Mouse (Mus musculus) midbrain, postnatal 0 days (tissue): ENCODE results near the gene Olfr1118. TPM values are rescaled to one million over a fixed set of nuclear protein-coding genes. Genes with fewer than 3 reads are reported as not detected.
"Not testable (repeated sequence)": the region's sequence is repeated elsewhere in the genome, so short reads cannot be mapped to it uniquely, and the experiment has no call there.

Source experiments
- ATAC-seq: fragments of 200-750 bp; cut with Nextera tagmentation; 2 replicates; pipeline ENCODE4 v1.8.0; 2017; ENCODE audit warnings: moderate number of reproducible peaks, mild to moderate bottlenecking, moderate TSS enrichment, moderate library complexity; ENCODE audit not compliant: low FRiP score
- DNase-seq: peaks from one replicate; pipeline ENCODE4 v3.0.0-alpha.2; 2015; ENCODE audit warnings: low spot score
- H3K27ac ChIP-seq: fragments of 300-500 bp; sonication (generic); 2 replicates; pipeline ENCODE4 v1.5.1; 2014; ENCODE audit warnings: low read depth, mild to moderate bottlenecking, low read length, mixed read lengths
- H3K27me3 ChIP-seq: fragments of 300-500 bp; sonication (generic); 2 replicates; pipeline ENCODE4 v1.6.1; 2014; ENCODE audit warnings: low read length, control low read depth, mixed read lengths; ENCODE audit not compliant: insufficient read depth
- H3K36me3 ChIP-seq: fragments of 300-500 bp; sonication (generic); 2 replicates; pipeline ENCODE4 v1.6.1; 2014; ENCODE audit warnings: low read length, control low read depth, mixed read lengths; ENCODE audit not compliant: insufficient read depth
- H3K4me1 ChIP-seq: fragments of 300-500 bp; sonication (generic); 2 replicates; pipeline ENCODE4 v1.6.1; 2014; ENCODE audit warnings: mild to moderate bottlenecking, control low read depth, antibody characterized with exemption, low read length, mixed read lengths; ENCODE audit not compliant: insufficient read depth
- H3K4me2 ChIP-seq: fragments of 300-500 bp; sonication (generic); 2 replicates; pipeline ENCODE4 v1.6.1; 2014; ENCODE audit warnings: low read depth, mild to moderate bottlenecking, low read length, mixed read lengths; ENCODE audit not compliant: poor library complexity, severe bottlenecking
- H3K4me3 ChIP-seq: fragments of 300-500 bp; sonication (generic); 2 replicates; pipeline ENCODE4 v1.5.1; 2014; ENCODE audit warnings: low read depth, mild to moderate bottlenecking, low read length, moderate library complexity
- H3K9ac ChIP-seq: fragments of 300-500 bp; sonication (generic); replicated peaks from 2 replicates; pipeline ENCODE4 v1.6.1; 2014; ENCODE audit warnings: mild to moderate bottlenecking, low read length, moderate library complexity, mixed read lengths; ENCODE audit not compliant: poor library complexity, severe bottlenecking
- H3K9me3 ChIP-seq: fragments of 300-500 bp; sonication (generic); 2 replicates; pipeline ENCODE4 v1.6.1; 2016; ENCODE audit warnings: low read length, control low read depth
- CTCF ChIP-seq: IDR thresholded peaks from 2 replicates; pipeline ENCODE4 v1.5.1; 2016; ENCODE audit warnings: antibody characterized with exemption, mild to moderate bottlenecking
- WGBS: fragments of 180-500 bp; shearing (Covaris S2); extraction: QIAGEN DNeasy Blood & Tissue Kit; methylation state at CpG from one replicate; pipeline ENCODE4 v1.1.7; 2014; 5-methylcytosine and 5-hydroxymethylcytosine counted together
- polyA plus RNA-seq: library from polyadenylated mRNA; unstranded; fragments of >200 nt; fragmentation: Nextera tagmentation; extraction: Ambion mirVana; gene quantifications from 2 replicates; pipeline ENCODE4 v1.2.1, GENCODE M21; 2015
- total RNA-seq: library from RNA; depleted of rRNA; stranded (reverse); fragments of >200 nt; gene quantifications from 2 replicates; pipeline ENCODE4 v1.2.3, GENCODE M21; 2014; rRNA removed

Gene Olfr1118
- total RNA-seq (not detected in 2 replicates), polyA plus RNA-seq (not detected in 2 replicates)

DNA sequence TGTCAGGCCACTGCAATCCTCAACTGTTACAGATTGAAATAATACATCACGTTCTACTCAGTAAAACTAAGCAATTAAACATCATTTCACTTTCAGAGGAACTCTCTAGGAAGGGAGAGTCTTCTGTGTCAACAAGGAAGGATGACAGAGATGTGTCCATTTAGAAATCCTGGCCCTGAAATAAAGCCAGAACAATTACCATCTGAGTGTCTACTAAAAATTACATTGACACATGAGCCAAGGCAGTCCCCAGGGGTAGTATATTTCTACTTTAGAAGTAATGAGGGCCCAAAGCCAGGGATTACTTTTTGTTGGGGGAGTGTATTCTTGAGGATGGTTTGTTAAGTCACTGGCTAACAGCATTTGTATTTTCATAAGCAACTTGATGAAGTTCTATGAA is at the start of gene Olfr1118:
Gene Olfr1118, plus strand, starts transcription at position 301 of the 400 bp plus-strand sequence.
- TF ChIP-seq CTCF, result no peak
- no peaks in the 10 kb centered on the region for H3K9me3 ChIP-seq
- 63% methylated on average over 1 of the region's 1 CpGs for WGBS

DNA sequence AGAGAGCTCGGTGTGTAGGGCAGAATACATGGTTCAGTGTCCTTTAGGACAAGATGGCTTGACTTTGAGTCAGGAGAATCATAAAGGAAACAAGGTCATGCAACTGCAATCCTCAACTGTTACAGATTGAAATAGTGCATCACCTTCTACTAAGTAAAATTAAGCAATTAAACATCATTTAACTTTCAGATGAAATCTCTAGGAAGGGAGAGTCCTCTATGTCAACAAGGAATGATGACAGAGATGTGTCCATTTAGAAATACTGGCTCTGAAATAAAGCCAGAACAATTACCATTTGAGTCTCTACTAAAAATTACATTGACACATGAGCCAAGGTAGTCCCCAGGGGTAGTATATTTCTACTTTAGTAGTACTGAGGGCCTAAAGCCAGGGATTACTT is 40.1 kb upstream of the Olfr1118 start, which contains the start of gene Olfr1116:
Gene Olfr1116, plus strand, starts transcription at position 301 of the 400 bp plus-strand sequence.
- Histone ChIP-seq H3K4me2 (no peak within 1 kb of the TSS), H3K27me3 (no peaks in the 10 kb centered on the region), H3K9me3 (no peaks in the 10 kb centered on the region), H3K36me3 (no peaks in the 10 kb centered on the region), H3K9ac (no peak within 1 kb of the TSS), H3K27ac (no peak within 1 kb of the TSS), H3K4me3 (no peak within 1 kb of the TSS), H3K4me1 (no peaks in the 10 kb centered on the region)
- TF ChIP-seq CTCF, result no peak
- 90% methylated on average over 1 of the region's 1 CpGs for WGBS
- ATAC-seq, result no peak
- DNase-seq, result no peak

More for the DNA sequence above, at the start of gene Olfr1118:
- no peak within 1 kb of the TSS for H3K9ac ChIP-seq
- H3K4me3 ChIP-seq, result no peak within 1 kb of the TSS
- no peak within 1 kb of the TSS for H3K27ac ChIP-seq
- no peaks in the 10 kb centered on the region for H3K4me1 ChIP-seq
- H3K27me3 ChIP-seq, result no peaks in the 10 kb centered on the region
- DNase-seq (no peak), ATAC-seq (no peak)
- no peak within 1 kb of the TSS for H3K4me2 ChIP-seq
- H3K36me3 ChIP-seq, result no peaks in the 10 kb centered on the region

DNA sequence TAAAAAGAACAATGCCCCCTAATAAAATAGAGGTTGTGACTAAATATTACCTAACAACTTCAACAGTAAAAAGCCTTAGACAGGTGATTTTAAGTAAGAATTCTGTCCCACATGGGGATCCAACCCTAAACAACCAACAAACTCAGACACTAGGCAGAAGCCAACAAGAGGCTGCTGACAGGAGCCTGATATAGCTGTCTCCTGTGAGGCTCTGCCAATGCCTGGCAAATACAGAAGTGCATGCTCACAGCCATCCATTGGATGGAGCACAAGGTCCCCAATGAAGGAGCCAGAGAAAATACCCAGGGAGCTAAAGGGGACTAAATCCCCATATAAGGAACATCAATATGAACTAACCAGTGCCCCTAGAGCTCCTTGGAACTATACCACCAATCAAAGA is 13.4 kb upstream of the Olfr1118 start:
- not testable (repeated sequence) for H3K9ac ChIP-seq, H3K27ac ChIP-seq, H3K4me2 ChIP-seq, H3K9me3 ChIP-seq, H3K4me3 ChIP-seq, H3K27me3 ChIP-seq, ATAC-seq, H3K4me1 ChIP-seq, H3K36me3 ChIP-seq, DNase-seq

DNA sequence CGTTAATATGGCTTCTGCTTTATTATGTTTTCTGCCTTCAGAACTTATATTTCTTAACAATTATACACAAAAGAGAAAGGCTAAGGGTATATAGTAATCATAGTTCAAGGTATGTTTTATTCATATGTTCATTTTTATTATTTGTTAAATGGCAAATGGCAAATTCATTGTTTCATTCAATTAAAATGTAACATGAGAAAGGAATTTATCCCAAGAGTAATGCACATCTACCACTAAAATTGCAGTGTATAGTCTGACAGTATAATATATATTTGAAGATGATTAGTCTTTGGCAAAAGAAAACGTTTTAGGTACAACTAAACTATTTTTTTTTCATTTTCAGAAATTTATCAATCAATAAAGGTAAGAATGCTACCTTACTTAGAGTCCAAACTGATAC is 47.1 kb downstream of the Olfr1118 start, which contains the start of gene Olfr1120:
Gene Olfr1120, plus strand, starts transcription at position 301 of the 400 bp plus-strand sequence.
- H3K27ac ChIP-seq, result no peak within 1 kb of the TSS
- H3K4me2 ChIP-seq, result no peak within 1 kb of the TSS
- no peaks in the 10 kb centered on the region for H3K36me3 ChIP-seq
- TF ChIP-seq CTCF, result no peak
- no peaks in the 10 kb centered on the region for H3K4me1 ChIP-seq
- no peak for DNase-seq
- no peak for ATAC-seq
- H3K9me3 ChIP-seq, result no peaks in the 10 kb centered on the region
- no peaks in the 10 kb centered on the region for H3K27me3 ChIP-seq
- H3K4me3 ChIP-seq, result no peak within 1 kb of the TSS
- 61% methylated on average over 2 of the region's 2 CpGs for WGBS
- no peak within 1 kb of the TSS for H3K9ac ChIP-seq

DNA sequence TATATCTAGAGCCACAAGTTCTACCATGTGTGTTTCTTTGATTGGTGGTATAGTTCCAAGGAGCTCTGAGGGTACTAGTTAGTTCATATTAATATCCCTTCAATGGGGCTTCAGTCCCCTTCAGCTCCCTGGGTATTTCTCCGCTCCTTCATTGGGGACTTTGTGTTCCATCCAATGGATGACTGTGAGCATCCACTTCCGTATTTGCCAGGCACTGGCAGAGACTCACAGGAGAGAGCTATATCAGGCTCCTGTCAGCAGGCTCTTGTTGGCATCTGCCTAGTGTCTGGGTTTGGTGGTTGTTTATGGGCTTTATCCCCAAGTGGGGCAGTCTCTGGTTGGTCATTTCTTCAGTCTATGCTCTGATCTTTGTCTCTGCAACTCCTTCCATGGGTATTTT is 52.7 kb downstream of the Olfr1118 start:
- not testable (repeated sequence) for H3K27me3 ChIP-seq, H3K36me3 ChIP-seq, DNase-seq, H3K9ac ChIP-seq, H3K27ac ChIP-seq, H3K9me3 ChIP-seq, H3K4me1 ChIP-seq, H3K4me2 ChIP-seq, H3K4me3 ChIP-seq, ATAC-seq
- 95% methylated on average over 2 of the region's 2 CpGs for WGBS

Other genes starting within 250 kb of the Olfr1118 start
- gene Olfr1107, start 231.8 kb upstream of the Olfr1118 start, total RNA-seq, result not detected in 2 replicates
- gene Olfr1107, start 231.8 kb upstream of the Olfr1118 start, polyA plus RNA-seq, result not detected in 2 replicates
- gene Olfr1109, start 211.6 kb upstream of the Olfr1118 start, total RNA-seq, result not detected in 2 replicates
- gene Olfr1109, start 211.6 kb upstream of the Olfr1118 start, polyA plus RNA-seq, result not detected in 2 replicates
- gene Olfr259, start 193.0 kb upstream of the Olfr1118 start, total RNA-seq, result not detected in 2 replicates
- not detected in 2 replicates for gene Olfr259, start 193.0 kb upstream of the Olfr1118 start, polyA plus RNA-seq
- gene Olfr1110, start 167.3 kb upstream of the Olfr1118 start, total RNA-seq, result not detected in 2 replicates
- gene Olfr1110, start 167.3 kb upstream of the Olfr1118 start, polyA plus RNA-seq, result not detected in 2 replicates
- not detected in 2 replicates for gene Olfr1111, start 155.0 kb upstream of the Olfr1118 start, total RNA-seq
- gene Olfr1111, start 155.0 kb upstream of the Olfr1118 start, polyA plus RNA-seq, result not detected in 2 replicates
- gene Olfr1112, start 119.8 kb upstream of the Olfr1118 start, total RNA-seq, result not detected in 2 replicates
- not detected in 2 replicates for gene Olfr1112, start 119.8 kb upstream of the Olfr1118 start, polyA plus RNA-seq
- gene Olfr1113, start 98.6 kb upstream of the Olfr1118 start, total RNA-seq, result not detected in 2 replicates
- not detected in 2 replicates for gene Olfr1113, start 98.6 kb upstream of the Olfr1118 start, polyA plus RNA-seq
- gene Olfr1115, start 59.6 kb upstream of the Olfr1118 start, total RNA-seq, result not detected in 2 replicates
- not detected in 2 replicates for gene Olfr1115, start 59.6 kb upstream of the Olfr1118 start, polyA plus RNA-seq
- not detected in 2 replicates for gene Olfr1116, start 40.0 kb upstream of the Olfr1118 start, total RNA-seq
- gene Olfr1116, start 40.0 kb upstream of the Olfr1118 start, polyA plus RNA-seq, result not detected in 2 replicates
- gene Olfr1120, start 47.2 kb downstream of the Olfr1118 start, total RNA-seq, result not detected in 2 replicates
- gene Olfr1120, start 47.2 kb downstream of the Olfr1118 start, polyA plus RNA-seq, result not detected in 2 replicates
- gene Olfr1121, start 62.3 kb downstream of the Olfr1118 start, total RNA-seq, result not detected in 2 replicates
- not detected in 2 replicates for gene Olfr1121, start 62.3 kb downstream of the Olfr1118 start, polyA plus RNA-seq
- not detected in 2 replicates for gene Olfr1122, start 78.3 kb downstream of the Olfr1118 start, total RNA-seq
- gene Olfr1122, start 78.3 kb downstream of the Olfr1118 start, polyA plus RNA-seq, result not detected in 2 replicates
- gene Olfr1123, start 109.1 kb downstream of the Olfr1118 start, total RNA-seq, result not detected in 2 replicates
- gene Olfr1123, start 109.1 kb downstream of the Olfr1118 start, polyA plus RNA-seq, result not detected in 2 replicates
- gene Olfr1124, start 122.7 kb downstream of the Olfr1118 start, total RNA-seq, result not detected in 2 replicates
- 0.10 TPM in 1 of 2 replicates, not detected in the other for gene Olfr1124, start 122.7 kb downstream of the Olfr1118 start, polyA plus RNA-seq
- not detected in 2 replicates for gene Olfr1126, start 146.4 kb downstream of the Olfr1118 start, total RNA-seq
- not detected in 2 replicates for gene Olfr1126, start 146.4 kb downstream of the Olfr1118 start, polyA plus RNA-seq
- not detected in 2 replicates for gene Pramel7, start 189.5 kb downstream of the Olfr1118 start, total RNA-seq
- gene Pramel7, start 189.5 kb downstream of the Olfr1118 start, polyA plus RNA-seq, result not detected in 2 replicates
- gene Pramel6, start 199.0 kb downstream of the Olfr1118 start, total RNA-seq, result not detected in 2 replicates
- not detected in 2 replicates for gene Pramel6, start 199.0 kb downstream of the Olfr1118 start, polyA plus RNA-seq
- gene Olfr153, start 224.2 kb downstream of the Olfr1118 start, total RNA-seq, result 0.52 TPM in 1 of 2 replicates, not detected in the other
- not detected in 2 replicates for gene Olfr153, start 224.2 kb downstream of the Olfr1118 start, polyA plus RNA-seq
- gene Olfr1128, start 238.0 kb downstream of the Olfr1118 start, total RNA-seq, result not detected in 2 replicates
- not detected in 2 replicates for gene Olfr1128, start 238.0 kb downstream of the Olfr1118 start, polyA plus RNA-seq